Mouse (Mus musculus) kidney, adult 2 months (tissue): Measurements from ENCODE around the gene Ppp1r2. TPM values are rescaled to one million over a fixed set of nuclear protein-coding genes. Genes with fewer than 3 reads are reported as not detected.
A peak's percentile ranks its signal among the peaks of the same experiment; 100 is the strongest.

Source experiments
- DNase-seq: peaks from one replicate; pipeline ENCODE4 v3.0.0; 2021
- H3K27ac ChIP-seq: fragments of 200-500 bp; 2 replicates; pipeline ENCODE4 v1.5.1; 2012; ENCODE audit warnings: low read depth, low read length, control low read depth, inconsistent platforms; ENCODE audit not compliant: insufficient read depth
- H3K27me3 ChIP-seq: fragments of 200-500 bp; replicated peaks from 2 replicates; pipeline ENCODE4 v1.6.1; 2012; ENCODE audit warnings: mild to moderate bottlenecking, moderate library complexity, low read length, inconsistent platforms; ENCODE audit not compliant: control insufficient read depth, insufficient read depth
- H3K36me3 ChIP-seq: fragments of 200-500 bp; 2 replicates; pipeline ENCODE4 v1.6.1; 2012; ENCODE audit warnings: mild to moderate bottlenecking, moderate library complexity, low read length, inconsistent platforms; ENCODE audit not compliant: control insufficient read depth, insufficient read depth
- H3K4me1 ChIP-seq: fragments of 200-500 bp; 2 replicates; pipeline ENCODE4 v1.6.1; 2011; ENCODE audit warnings: low read length; ENCODE audit not compliant: control insufficient read depth, insufficient read depth
- H3K4me3 ChIP-seq: fragments of 200-500 bp; 2 replicates; pipeline ENCODE4 v1.5.1; 2011; ENCODE audit warnings: mild to moderate bottlenecking, low read depth, low read length, control low read depth; ENCODE audit not compliant: insufficient read depth
- CTCF ChIP-seq: fragments of 200-500 bp; conservative IDR thresholded peaks from 2 replicates; pipeline ENCODE4 v1.5.1; 2011; ENCODE audit warnings: low read depth, mild to moderate bottlenecking, control low read depth, low read length, moderate library complexity, mixed read lengths; ENCODE audit not compliant: insufficient read depth, insufficient read length
- POLR2A ChIP-seq: fragments of 200-500 bp; IDR thresholded peaks from one replicate; pipeline ENCODE4 v1.6.1; 2011; ENCODE audit warnings: low read depth, low read length, control low read depth
- WGBS: fragments of 180-500 bp; shearing (Covaris S2); methylation state at CpG from one replicate; pipeline ENCODE4 v1.1.7; 2018; 5-methylcytosine and 5-hydroxymethylcytosine counted together
- polyA plus RNA-seq: library from polyadenylated mRNA; depleted of rRNA; stranded (reverse); fragments of >200 nt; gene quantifications from 2 replicates; pipeline ENCODE4 v1.2.3, GENCODE M21; 2012

Gene Ppp1r2
- polyA plus RNA-seq, 1 experiment = 30.4 TPM

DNA sequence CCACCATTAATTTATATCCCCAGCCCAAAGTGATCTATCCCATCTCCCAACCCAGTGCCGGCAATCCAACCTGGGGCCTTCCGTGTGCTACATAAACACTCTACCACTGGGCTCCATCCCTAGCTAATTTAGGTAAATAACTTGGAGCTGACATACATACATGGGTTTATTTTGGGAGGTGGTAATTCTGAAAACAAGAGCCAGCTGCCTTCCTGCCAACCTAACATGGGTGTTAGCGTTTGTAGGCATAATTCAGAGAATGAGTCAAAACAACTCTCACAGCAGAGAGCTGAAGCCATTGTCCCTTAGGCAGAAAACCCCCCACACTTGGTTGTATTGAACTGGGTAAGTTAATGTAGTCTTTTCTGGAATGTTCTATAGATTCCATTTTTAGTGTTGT, 12.6 kb upstream of the Ppp1r2 start:
- 86% methylated on average over 3 of the region's 3 CpGs for WGBS
- H3K27ac ChIP-seq = no peak overlapping the region
- TF ChIP-seq CTCF (no peak), POLR2A (no peak)

DNA sequence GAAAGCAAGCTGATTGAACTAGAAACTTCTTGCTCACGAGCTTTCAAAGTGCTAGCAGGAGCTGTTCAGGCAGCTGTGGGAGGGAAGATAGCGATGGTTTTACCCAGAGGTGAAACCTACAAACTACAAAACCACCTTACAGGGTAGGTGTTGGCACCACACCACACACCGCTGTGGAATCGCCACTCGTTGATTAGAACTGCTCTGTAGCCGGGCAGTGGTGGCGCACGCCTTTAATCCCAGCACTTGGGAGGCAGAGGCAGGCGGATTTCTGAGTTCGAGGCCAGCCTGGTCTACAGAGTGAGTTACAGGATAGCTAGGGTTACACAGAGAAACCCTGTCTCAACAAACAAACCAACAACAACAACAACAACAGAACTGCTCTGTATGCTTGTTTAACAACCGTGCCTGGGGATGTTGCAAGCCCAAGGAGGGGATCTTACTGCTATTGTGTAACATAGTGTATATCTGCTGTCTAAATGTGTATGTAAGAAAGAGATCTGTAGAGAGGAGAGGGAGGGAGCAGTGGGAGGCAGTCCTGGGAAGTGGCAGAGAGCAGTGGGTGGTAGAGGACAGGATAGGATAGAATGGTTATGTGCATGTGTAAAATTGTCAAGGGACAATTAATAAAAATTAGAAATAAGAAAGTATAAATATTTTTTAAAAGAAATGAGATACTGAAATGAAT, 11.9 kb upstream of the Ppp1r2 start:
- DNase-seq = no peak
- no peak for TF ChIP-seq CTCF
- TF ChIP-seq POLR2A = no peak
- H3K36me3 ChIP-seq = no peaks in the 10 kb centered on the region
- 92% methylated on average over 11 of the region's 11 CpGs for whole genome bisulfite sequencing
- no peak overlapping the region for H3K4me3 ChIP-seq
- H3K4me1 ChIP-seq = no peaks in the 10 kb centered on the region; the same call in 1 of the 2 replicates
- no peaks in the 10 kb centered on the region for H3K27me3 ChIP-seq
- H3K27ac ChIP-seq = no peak overlapping the region

More for the DNA sequence above, 12.6 kb upstream of the Ppp1r2 start:
- H3K27me3 ChIP-seq = no peaks in the 10 kb centered on the region
- no peaks in the 10 kb centered on the region for H3K36me3 ChIP-seq
- no peaks in the 10 kb centered on the region; the same call in 1 of the 2 replicates for H3K4me1 ChIP-seq
- no peak overlapping the region for H3K4me3 ChIP-seq
- no peak for DNase-seq

DNA sequence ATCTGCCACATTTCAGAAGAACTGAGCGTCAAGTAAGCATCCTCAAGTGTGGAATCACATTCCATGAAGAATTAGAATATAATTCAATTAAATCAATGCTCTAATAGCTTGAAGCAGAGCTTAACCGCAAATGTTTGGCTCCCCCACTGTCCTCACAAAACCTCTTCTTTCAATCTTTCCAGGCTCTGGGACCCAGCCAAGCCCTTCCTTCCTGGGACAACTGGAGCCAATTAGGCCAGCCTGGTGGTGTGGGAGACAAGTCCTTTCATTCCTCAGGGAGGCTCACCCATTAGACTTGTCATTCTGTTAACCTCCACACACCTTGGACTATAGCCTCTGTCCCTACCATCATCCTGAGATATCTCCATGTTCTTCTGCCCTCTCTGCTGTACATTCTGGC, 6.9 kb upstream of the Ppp1r2 start:
- TF ChIP-seq CTCF (no peak), POLR2A (no peak)
- 79% methylated on average over 2 of the region's 2 CpGs for WGBS
- no peaks in the 10 kb centered on the region for H3K27me3 ChIP-seq
- no peak overlapping the region; the same call in 1 of the 2 replicates for H3K27ac ChIP-seq
- H3K36me3 ChIP-seq = no peaks in the 10 kb centered on the region
- peak; percentile 60 for DNase-seq
- H3K4me3 ChIP-seq = no peak overlapping the region
- H3K4me1 ChIP-seq = no peaks in the 10 kb centered on the region

GRCm38 (mm10) chr16:31280176-31280575, 5.1 kb upstream of the Ppp1r2 start:
- TF ChIP-seq POLR2A (no peak), CTCF (no peak)
- DNase-seq = no peak
- Histone ChIP-seq H3K36me3 (no peaks in the 10 kb centered on the region), H3K27me3 (no peaks in the 10 kb centered on the region), H3K4me1 (no peaks in the 10 kb centered on the region), H3K4me3 (no peak overlapping the region), H3K27ac (no peak overlapping the region)
- 95% methylated on average over 4 of the region's 4 CpGs for WGBS

- no peak overlapping the region for H3K27ac ChIP-seq
- TF ChIP-seq CTCF = no peak
- no peak for TF ChIP-seq POLR2A
- no peaks in the 10 kb centered on the region for H3K27me3 ChIP-seq
- H3K36me3 ChIP-seq = no peaks in the 10 kb centered on the region
- WGBS = 63% methylated on average over 6 of the region's 6 CpGs
- H3K4me1 ChIP-seq = no peaks in the 10 kb centered on the region
- no peak for DNase-seq
- H3K4me3 ChIP-seq = no peak overlapping the region
Observed at GRCm38 (mm10) chr16:31278581-31278980, 3.5 kb upstream of the Ppp1r2 start.

DNA sequence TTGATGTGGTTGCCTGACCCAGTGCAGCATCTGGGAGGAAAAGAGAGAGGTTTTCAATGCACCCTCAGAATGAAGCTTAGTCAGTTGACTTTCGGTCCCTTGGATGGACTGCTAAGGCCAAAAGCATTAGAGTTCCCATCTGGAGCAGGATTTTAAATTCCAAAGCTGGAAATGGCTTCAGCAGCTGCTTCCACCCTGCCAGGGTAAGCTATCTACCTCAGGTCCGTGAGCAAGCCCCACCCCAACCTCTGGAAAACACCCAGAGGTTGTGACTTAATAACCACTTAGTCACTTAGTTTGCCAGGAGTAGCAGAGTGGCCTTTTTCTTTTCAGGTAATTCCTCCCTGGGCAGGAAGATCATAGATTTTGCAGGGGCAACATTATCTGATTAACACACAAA, 3.0 kb upstream of the Ppp1r2 start:
- no peak for TF ChIP-seq CTCF
- no peak for TF ChIP-seq POLR2A
- Histone ChIP-seq H3K27ac (no peak overlapping the region), H3K4me1 (peaks cover 4% of the 10 kb centered on the region; the same call in 1 of the 2 replicates), H3K4me3 (no peak overlapping the region), H3K36me3 (no peaks in the 10 kb centered on the region), H3K27me3 (no peaks in the 10 kb centered on the region)
- peak; percentile 47 for DNase-seq
- WGBS = 51% methylated on average over 2 of the region's 2 CpGs

GRCm38 (mm10) chr16:31276962-31277361, 1.9 kb upstream of the Ppp1r2 start:
- 60% methylated on average over 7 of the region's 7 CpGs for WGBS
- Histone ChIP-seq H3K27ac (peak overlapping the region; percentile 95), H3K36me3 (no peaks in the 10 kb centered on the region), H3K4me3 (no peak overlapping the region), H3K4me1 (peaks cover 4% of the 10 kb centered on the region; the same call in 1 of the 2 replicates), H3K27me3 (no peaks in the 10 kb centered on the region)
- peak; percentile 49 for DNase-seq
- TF ChIP-seq POLR2A = no peak

DNA sequence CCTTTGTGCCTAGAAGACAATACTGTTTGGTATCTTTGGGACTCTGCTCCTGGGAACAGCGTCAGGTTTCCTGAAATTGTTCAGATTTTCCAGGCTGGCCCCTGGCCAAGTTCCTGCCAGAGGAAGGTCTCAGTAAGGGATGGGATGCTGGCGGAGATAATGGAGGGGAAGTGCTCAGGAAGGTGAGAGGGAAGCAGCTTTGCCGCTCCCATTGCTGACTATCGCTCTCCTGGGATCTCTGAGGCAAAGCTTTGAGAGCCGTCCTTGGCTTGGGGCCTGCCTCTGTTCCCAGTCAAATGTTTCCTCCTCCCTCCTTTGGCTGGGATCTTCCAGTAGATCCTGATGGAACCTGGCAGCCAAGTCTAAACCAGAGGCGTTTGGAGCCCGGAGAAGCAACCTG, 1.5 kb upstream of the Ppp1r2 start:
- TF ChIP-seq CTCF = no peak
- TF ChIP-seq POLR2A = no peak
- peak; percentile 91 for DNase-seq
- Histone ChIP-seq H3K27me3 (no peaks in the 10 kb centered on the region), H3K4me1 (peaks cover 5% of the 10 kb centered on the region; the same call in 1 of the 2 replicates), H3K36me3 (no peaks in the 10 kb centered on the region), H3K27ac (peak overlapping the region; percentile 95), H3K4me3 (no peak overlapping the region)
- 73% methylated on average over 7 of the region's 7 CpGs for WGBS
